Mouse (Mus musculus) liver, embryonic 16.5 days (tissue): ENCODE measurements around the gene 4933430I17Rik. TPM values are rescaled to one million over a fixed set of nuclear protein-coding genes. Genes with fewer than 3 reads are reported as not detected.

Experiments
- ATAC-seq: fragments of 200-750 bp; cut with Nextera tagmentation; 2 replicates; pipeline ENCODE4 v1.8.0; 2017; ENCODE audit warnings: low read depth, mild to moderate bottlenecking, moderate number of reproducible peaks, moderate library complexity
- H3K27ac ChIP-seq: fragments of 300-500 bp; sonication (generic); 2 replicates; pipeline ENCODE4 v1.5.1; 2014; ENCODE audit warnings: mild to moderate bottlenecking, low read length
- H3K27me3 ChIP-seq: fragments of 300-500 bp; sonication (generic); 2 replicates; pipeline ENCODE4 v1.6.1; 2014; ENCODE audit warnings: low read depth, low read length, mixed read lengths; ENCODE audit not compliant: control insufficient read depth, insufficient read depth
- H3K36me3 ChIP-seq: fragments of 300-500 bp; sonication (generic); 2 replicates; pipeline ENCODE4 v1.6.1; 2014; ENCODE audit warnings: mild to moderate bottlenecking; ENCODE audit not compliant: control insufficient read depth, insufficient read depth
- H3K4me1 ChIP-seq: fragments of 300-500 bp; sonication (generic); 2 replicates; pipeline ENCODE4 v1.6.1; 2014; ENCODE audit warnings: low read depth, low read length, mixed read lengths; ENCODE audit not compliant: control insufficient read depth
- H3K4me2 ChIP-seq: fragments of 300-500 bp; sonication (generic); 2 replicates; pipeline ENCODE4 v1.6.1; 2014; ENCODE audit warnings: low read depth, low read length, mixed read lengths
- H3K4me3 ChIP-seq: fragments of 300-500 bp; sonication (generic); 2 replicates; pipeline ENCODE4 v1.5.1; 2014; ENCODE audit warnings: low read depth, mild to moderate bottlenecking, low read length
- H3K9ac ChIP-seq: fragments of 300-500 bp; sonication (generic); 2 replicates; pipeline ENCODE4 v1.6.1; 2014; ENCODE audit warnings: low read depth, low read length
- H3K9me3 ChIP-seq: fragments of 300-500 bp; sonication (generic); replicated peaks from 2 replicates; pipeline ENCODE4 v1.6.1; 2016; ENCODE audit warnings: low read length; ENCODE audit not compliant: control insufficient read depth
- WGBS: fragments of 180-500 bp; shearing (Covaris S2); extraction: QIAGEN DNeasy Blood & Tissue Kit; methylation state at CpG from one replicate; pipeline ENCODE4 v1.1.7; 2014; ENCODE audit not compliant: insufficient replicate concordance; 5-methylcytosine and 5-hydroxymethylcytosine counted together
- polyA plus RNA-seq: library from polyadenylated mRNA; unstranded; fragments of >200 nt; fragmentation: Nextera tagmentation; extraction: Ambion mirVana; gene quantifications from 2 replicates; pipeline ENCODE4 v1.2.1, GENCODE M21; 2015

4933430I17Rik gene
- polyA plus RNA-seq, 1 experiment from 2014 or later: 0.06 TPM

DNA sequence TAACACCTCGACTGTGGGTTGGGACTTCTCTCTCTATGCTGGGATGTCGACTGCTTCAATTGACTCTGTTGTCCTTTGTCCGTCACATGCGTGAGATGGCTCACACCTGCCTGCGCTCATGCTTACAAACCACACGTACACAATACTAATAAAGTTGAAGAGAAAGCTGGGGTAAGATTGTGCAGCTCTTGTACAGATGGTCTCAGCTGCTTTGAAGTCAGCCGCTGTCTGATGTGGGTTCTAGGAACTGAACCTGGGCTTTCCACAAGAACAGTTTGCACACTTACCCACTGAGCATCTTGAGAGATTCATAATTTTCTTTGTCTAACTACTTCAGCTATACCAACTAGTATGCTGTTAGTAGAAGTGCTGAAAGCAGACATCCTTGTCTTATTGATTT lies 26.8 kb downstream of the 4933430I17Rik start:
- Histone ChIP-seq H3K9ac (no peak overlapping the region), H3K9me3 (no peaks in the 10 kb centered on the region), H3K27me3 (no peaks in the 10 kb centered on the region), H3K4me1 (no peaks in the 10 kb centered on the region), H3K4me2 (no peak overlapping the region), H3K36me3 (no peaks in the 10 kb centered on the region), H3K4me3 (no peak overlapping the region), H3K27ac (no peak overlapping the region)
- ATAC-seq: no peak
- WGBS: 70% methylated on average over 7 of the region's 7 CpGs

DNA sequence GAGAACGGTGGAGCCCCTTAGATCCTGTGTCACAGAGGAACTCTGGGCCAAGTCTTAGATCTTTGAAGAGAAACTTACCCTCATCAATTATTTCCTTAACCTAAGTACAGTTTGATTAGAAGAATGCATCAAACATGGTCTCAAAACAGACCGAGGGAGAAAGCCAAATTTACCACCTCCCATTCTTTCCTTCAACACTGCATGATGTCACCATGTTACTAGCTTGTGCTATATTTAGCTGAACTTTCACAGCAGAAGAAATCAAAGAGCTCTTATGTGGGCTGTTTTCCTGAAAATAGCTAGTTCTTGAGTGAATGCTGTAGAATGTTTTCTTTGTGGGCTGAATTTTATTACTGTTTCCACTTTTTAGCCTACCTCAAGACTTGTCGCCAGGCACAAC lies 32.3 kb downstream of the 4933430I17Rik start:
- no peak overlapping the region for H3K9ac ChIP-seq
- no peaks in the 10 kb centered on the region for H3K27me3 ChIP-seq

DNA sequence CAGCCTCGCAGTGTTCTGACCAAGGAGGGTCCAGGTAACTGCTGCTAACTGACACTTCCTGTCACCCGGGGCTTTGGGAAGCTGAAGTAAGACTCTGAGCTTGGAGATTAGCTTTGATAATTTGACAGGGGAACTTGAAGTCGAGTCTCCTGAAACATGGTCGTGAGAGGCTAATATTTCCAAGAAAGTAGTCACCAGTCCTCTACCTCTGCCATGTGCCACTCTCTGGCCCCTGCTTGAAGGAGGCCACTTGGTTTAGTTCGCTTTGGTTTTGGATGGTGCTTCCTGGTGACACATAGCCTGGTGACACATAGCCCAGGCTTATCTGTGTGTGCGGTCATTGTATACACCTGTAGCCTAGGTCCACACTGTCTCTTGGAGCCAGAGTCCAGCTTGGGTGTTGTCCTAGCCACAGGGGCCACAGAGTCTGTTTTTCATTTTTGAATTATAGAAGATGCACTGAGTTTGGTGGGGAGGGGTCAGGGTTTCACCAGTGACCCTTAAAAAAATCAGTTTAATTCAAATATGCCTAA lies 34.7 kb downstream of the 4933430I17Rik start, which contains the start of gene Rgs3:
Gene Rgs3 (plus strand): TSS at position 51 of the 533 bp plus-strand sequence.
- ATAC-seq: no peak
- Histone ChIP-seq H3K9ac (no peak within 1 kb of the TSS), H3K36me3 (no peaks in the 10 kb centered on the region), H3K4me3 (no peak within 1 kb of the TSS), H3K9me3 (no peaks in the 10 kb centered on the region), H3K4me1 (no peaks in the 10 kb centered on the region), H3K4me2 (no peak within 1 kb of the TSS), H3K27ac (no peak within 1 kb of the TSS), H3K27me3 (no peaks in the 10 kb centered on the region)
- WGBS: 23% methylated on average over 6 of the region's 6 CpGs

More for the DNA sequence above, 32.3 kb downstream of the 4933430I17Rik start:
- Histone ChIP-seq H3K4me3 (no peak overlapping the region), H3K4me2 (no peak overlapping the region), H3K36me3 (no peaks in the 10 kb centered on the region), H3K27ac (no peak overlapping the region), H3K4me1 (no peaks in the 10 kb centered on the region), H3K9me3 (no peaks in the 10 kb centered on the region)
- ATAC-seq: no peak
- WGBS: 60% methylated on average over 3 of the region's 3 CpGs

DNA sequence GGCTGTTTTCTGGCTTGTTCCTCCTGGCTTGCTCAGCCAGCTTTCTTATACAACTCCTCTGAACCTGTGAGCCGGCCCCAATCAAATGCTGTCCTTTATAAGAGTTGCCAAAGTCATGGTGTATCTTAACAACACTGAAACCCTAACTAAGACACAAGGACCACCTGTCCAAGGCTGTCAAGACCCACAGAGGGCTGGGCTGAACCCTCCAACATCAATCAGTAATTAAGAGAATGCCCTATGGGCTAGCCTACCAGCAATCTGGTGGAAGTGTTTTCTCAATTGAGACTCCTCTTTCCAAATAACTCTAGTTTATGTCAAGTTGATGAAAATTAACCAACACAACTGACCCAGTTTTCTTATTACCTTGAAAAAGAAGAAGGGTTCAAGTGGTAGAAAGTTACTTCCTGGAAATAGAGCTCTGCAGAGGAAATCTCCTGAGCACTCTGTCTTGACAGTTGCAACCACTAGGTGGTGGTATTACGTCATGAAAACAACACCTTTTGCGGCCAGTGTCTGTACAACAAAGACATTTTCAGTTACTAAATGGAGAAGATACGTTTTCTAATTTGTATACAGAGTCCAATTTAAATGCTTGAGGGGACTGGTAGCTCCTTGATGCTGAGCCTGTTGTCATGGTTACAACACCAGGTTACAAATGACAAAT lies 35.9 kb downstream of the 4933430I17Rik start:
- H3K4me1 ChIP-seq: no peaks in the 10 kb centered on the region
- H3K4me3 ChIP-seq: no peak overlapping the region
- no peaks in the 10 kb centered on the region for H3K36me3 ChIP-seq
- WGBS: 18% methylated on average over 4 of the region's 4 CpGs
- no peak overlapping the region for H3K9ac ChIP-seq
- ATAC-seq: no peak
- no peak overlapping the region for H3K27ac ChIP-seq
- no peaks in the 10 kb centered on the region for H3K27me3 ChIP-seq
- H3K9me3 ChIP-seq: no peaks in the 10 kb centered on the region
- no peak overlapping the region for H3K4me2 ChIP-seq

DNA sequence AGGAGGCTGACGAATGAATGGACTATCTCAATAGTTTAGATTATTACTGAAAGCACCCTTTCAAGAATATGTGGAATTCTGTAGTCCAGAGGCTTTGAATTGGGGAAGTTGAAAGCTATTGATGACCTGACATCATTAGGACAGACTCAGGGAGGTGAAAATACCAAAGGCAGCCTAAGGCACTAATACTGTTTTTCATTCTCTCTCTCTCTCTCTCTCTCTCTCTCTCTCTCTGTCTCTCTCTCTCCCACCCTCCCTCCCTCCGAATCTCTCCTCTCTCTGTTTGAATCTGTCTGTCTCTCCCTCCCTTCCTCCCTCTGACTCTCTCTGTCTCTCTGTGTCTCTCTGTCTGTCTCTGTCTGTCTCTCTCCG lies 36.4 kb downstream of the 4933430I17Rik start:
- ATAC-seq: no peak
- Histone ChIP-seq H3K4me2 (no peak overlapping the region), H3K4me3 (no peak overlapping the region), H3K9me3 (no peaks in the 10 kb centered on the region), H3K4me1 (no peaks in the 10 kb centered on the region), H3K27ac (no peak overlapping the region), H3K36me3 (no peaks in the 10 kb centered on the region), H3K27me3 (no peaks in the 10 kb centered on the region), H3K9ac (no peak overlapping the region)
- whole genome bisulfite sequencing: 32% methylated on average over 3 of the region's 3 CpGs

DNA sequence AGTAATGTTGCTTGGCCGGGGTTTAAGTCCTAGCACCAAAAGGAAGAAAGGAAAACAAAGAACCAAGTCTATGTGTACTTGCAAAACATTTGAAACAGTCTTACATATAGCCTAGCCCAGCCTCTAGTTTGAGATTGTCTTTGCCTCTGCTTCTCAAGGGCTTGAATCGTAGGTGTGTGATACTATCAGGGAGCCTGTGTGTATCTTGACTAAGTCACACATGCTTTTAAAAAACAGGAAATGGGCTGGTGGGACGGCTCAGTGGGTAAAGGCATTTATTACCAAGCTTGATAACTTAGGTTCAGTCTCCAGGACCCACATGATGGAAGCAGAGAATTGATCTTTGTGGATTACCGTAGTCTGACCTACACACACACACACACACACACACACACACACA lies 36.8 kb downstream of the 4933430I17Rik start:
- H3K4me2 ChIP-seq: no peak overlapping the region
- H3K4me3 ChIP-seq: no peak overlapping the region
- no peaks in the 10 kb centered on the region for H3K27me3 ChIP-seq
- no peaks in the 10 kb centered on the region for H3K9me3 ChIP-seq
- 42% methylated on average over 4 of the region's 4 CpGs for WGBS
- H3K9ac ChIP-seq: no peak overlapping the region
- H3K4me1 ChIP-seq: no peaks in the 10 kb centered on the region
- no peak overlapping the region for H3K27ac ChIP-seq
- ATAC-seq: no peak
- no peaks in the 10 kb centered on the region for H3K36me3 ChIP-seq

DNA sequence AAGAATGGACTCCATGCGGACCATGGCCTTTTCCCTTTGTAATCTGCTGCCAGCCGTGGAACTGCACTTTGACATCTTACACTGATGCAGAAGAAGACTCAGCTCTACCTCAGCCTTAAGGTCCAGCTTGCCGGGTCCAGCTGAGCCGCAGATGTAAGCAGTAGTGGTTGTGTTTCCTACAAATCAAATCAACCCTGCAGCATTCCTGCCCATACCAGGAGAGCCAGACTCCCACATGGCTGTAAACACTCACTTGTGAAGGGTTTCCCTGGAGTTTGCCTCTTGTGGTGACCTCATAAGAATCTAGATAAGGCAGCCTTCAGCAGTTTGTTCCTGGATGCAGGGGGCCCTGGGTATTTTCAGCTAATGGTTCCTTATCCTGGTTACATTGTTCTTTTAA lies 41.4 kb downstream of the 4933430I17Rik start:
- no peaks in the 10 kb centered on the region for H3K4me1 ChIP-seq
- no peak overlapping the region for H3K4me2 ChIP-seq
- WGBS: 54% methylated on average over 4 of the region's 4 CpGs
- no peak for ATAC-seq
- no peaks in the 10 kb centered on the region for H3K27me3 ChIP-seq
- no peak overlapping the region for H3K9ac ChIP-seq
- no peaks in the 10 kb centered on the region for H3K36me3 ChIP-seq
- no peaks in the 10 kb centered on the region for H3K9me3 ChIP-seq
- no peak overlapping the region for H3K4me3 ChIP-seq
- H3K27ac ChIP-seq: no peak overlapping the region

DNA sequence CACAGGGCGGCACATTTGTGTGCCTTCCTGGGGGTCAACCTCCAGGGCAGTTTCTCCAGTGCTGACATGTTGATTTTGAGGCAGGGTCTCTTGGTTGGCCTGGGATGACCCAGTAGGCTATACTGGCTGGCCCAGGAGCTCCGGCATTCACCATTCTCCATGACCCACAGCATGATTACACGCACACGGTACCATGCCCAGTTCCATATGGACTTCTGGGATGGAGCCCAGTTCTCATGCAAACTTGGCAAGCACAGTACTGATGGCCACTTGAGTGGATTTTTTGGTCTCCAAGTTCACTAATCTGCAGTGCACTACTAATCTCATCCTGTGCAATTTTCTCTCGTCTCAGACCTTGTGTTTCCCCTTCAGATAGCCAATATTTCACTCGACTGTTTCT lies 42.5 kb downstream of the 4933430I17Rik start:
- Histone ChIP-seq H3K9ac (no peak overlapping the region), H3K36me3 (no peaks in the 10 kb centered on the region), H3K27ac (no peak overlapping the region), H3K4me2 (no peak overlapping the region), H3K27me3 (no peaks in the 10 kb centered on the region), H3K9me3 (no peaks in the 10 kb centered on the region), H3K4me3 (no peak overlapping the region), H3K4me1 (no peaks in the 10 kb centered on the region)
- no peak for ATAC-seq
- WGBS: 75% methylated on average over 6 of the region's 6 CpGs

DNA sequence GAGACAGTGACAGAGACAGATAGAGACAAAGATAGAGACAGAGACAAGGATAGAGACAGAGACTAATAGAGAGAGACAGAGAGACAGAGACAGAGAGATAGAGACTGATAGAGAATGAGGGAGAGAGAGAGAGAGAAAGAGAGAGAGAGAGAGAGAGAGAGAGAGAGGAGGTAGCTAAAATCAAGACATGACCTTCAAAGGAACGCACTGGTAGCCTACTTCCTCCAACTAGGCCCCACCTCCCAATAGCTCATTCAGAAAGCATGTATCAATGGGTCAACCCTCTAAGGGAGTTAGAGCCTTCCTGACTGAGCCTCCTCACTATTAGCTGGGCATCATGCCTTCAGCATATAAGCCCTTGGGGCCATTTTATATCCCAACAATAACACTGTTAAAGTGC lies 43.2 kb downstream of the 4933430I17Rik start:
- Histone ChIP-seq H3K9ac (no peak overlapping the region), H3K36me3 (no peaks in the 10 kb centered on the region), H3K4me2 (no peak overlapping the region), H3K4me3 (no peak overlapping the region), H3K9me3 (no peaks in the 10 kb centered on the region), H3K4me1 (no peaks in the 10 kb centered on the region), H3K27me3 (no peaks in the 10 kb centered on the region), H3K27ac (no peak overlapping the region)
- no peak for ATAC-seq
- WGBS: 62% methylated on average over 1 of the region's 1 CpGs
